Comparison of ENCODE assay signal across 23 mouse cellular contexts in the genomic region with DNA sequence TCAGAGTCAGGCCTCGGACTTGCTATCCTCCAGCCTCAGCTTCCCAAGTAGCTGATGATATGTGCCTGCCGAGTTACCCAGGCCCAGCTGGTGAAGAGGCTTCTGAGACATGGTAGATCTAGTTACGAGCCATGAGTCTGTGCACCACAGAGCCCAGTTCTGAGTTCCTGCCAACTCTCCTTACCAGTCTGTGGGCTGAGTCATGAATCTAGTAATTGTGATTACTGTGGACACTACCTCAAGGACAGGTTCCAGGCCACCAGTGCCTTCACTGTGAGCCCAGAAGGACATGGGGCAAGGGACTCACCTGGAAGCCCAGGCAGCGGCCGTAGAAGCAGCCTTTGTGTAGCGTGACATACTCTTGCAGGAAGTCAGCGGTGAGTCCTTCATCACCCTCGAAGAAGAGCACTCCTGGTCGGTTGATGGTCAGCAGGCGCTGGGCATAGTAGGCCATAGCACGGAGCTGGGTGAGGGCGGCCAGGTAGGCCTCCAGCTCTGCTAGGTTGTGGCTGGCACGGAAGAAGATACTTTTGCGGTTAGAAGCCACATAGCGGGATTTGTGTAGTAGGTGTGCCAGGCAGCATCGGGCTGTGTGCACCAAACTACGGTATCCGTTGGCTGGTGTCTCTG. TPM values are rescaled to one million over a fixed set of nuclear protein-coding genes. Genes with fewer than 3 reads are reported as not detected.
DNase-seq lines count a peak whose midpoint lies in the region; ATAC-seq lines count a peak whose summit lies in the region.
"Had no signal": no experiment of that assay in that cellular context is flagged by ENCODE, and none has a peak within 500 bp of the region (broad histone marks: within the 10 kb centered on the region; RNA-seq: fewer than 3 reads in every experiment).

No protein-coding gene starts in this region.

- H3K4me3 ChIP-seq in kidney, embryonic 16.5 days (ENCODE audit: low read length): no peak overlapping the region
- no peak overlapping the region for H3K4me3 ChIP-seq in hindbrain, embryonic 10.5 days
- H3K4me3 ChIP-seq in hindbrain, embryonic 14.5 days (replicated peaks; ENCODE audit: low read length): no peak overlapping the region
- H3K4me3 ChIP-seq: embryonic facial prominence, embryonic 13.5 days; forebrain, embryonic 10.5 days; limb, embryonic 15.5 days; midbrain, embryonic 15.5 days had no signal

- ATAC-seq in kidney, embryonic 16.5 days (ENCODE audit: low FRiP score, low TSS enrichment): no peak
- ATAC-seq in hindbrain, embryonic 14.5 days (ENCODE audit: low FRiP score): no peak
- ATAC-seq: midbrain, embryonic 15.5 days had no signal

- no peak overlapping the region for H3K4me2 ChIP-seq in kidney, embryonic 16.5 days (replicated peaks; ENCODE audit: low read depth, low read length)
- no peak overlapping the region for H3K4me2 ChIP-seq in hindbrain, embryonic 14.5 days (replicated peaks)
- H3K4me2 ChIP-seq: embryonic facial prominence, embryonic 13.5 days; limb, embryonic 15.5 days; lung, embryonic 14.5 days; midbrain, embryonic 15.5 days had no signal

- no peaks in the 10 kb centered on the region for H3K9me3 ChIP-seq in kidney, embryonic 16.5 days (ENCODE audit: low read length)
- no peaks in the 10 kb centered on the region for H3K9me3 ChIP-seq in hindbrain, embryonic 10.5 days
- H3K9me3 ChIP-seq in hindbrain, embryonic 14.5 days (ENCODE audit: control insufficient read depth, low read length): no peaks in the 10 kb centered on the region
- H3K9me3 ChIP-seq: embryonic facial prominence, embryonic 13.5 days; forebrain, embryonic 10.5 days; limb, embryonic 15.5 days; midbrain, embryonic 15.5 days had no signal

- 93% methylated on average over 18 of the region's 18 CpGs for WGBS in kidney, embryonic 16.5 days
- 94% methylated on average over 18 of the region's 18 CpGs for WGBS in hindbrain, embryonic 10.5 days
- WGBS in hindbrain, embryonic 14.5 days: 95% methylated on average over 18 of the region's 18 CpGs

- peaks cover 10% of the 10 kb centered on the region; the same call in 1 of the 2 replicates for H3K4me1 ChIP-seq in kidney, embryonic 16.5 days (ENCODE audit: insufficient read depth, low read length)
- peaks cover 20% of the 10 kb centered on the region for H3K4me1 ChIP-seq in hindbrain, embryonic 10.5 days (replicated peaks)
- H3K4me1 ChIP-seq in hindbrain, embryonic 14.5 days (replicated peaks; ENCODE audit: control insufficient read depth, insufficient read depth, low read length): peaks cover 13% of the 10 kb centered on the region

- DNase-seq in cerebellum, adult 8-10 months: peak; percentile 17
- no peak for DNase-seq in cerebellum, adult 18-20 months
- DNase-seq in kidney, adult 9 months: peak; percentile 16
- DNase-seq in NIH3T3 (ENCODE audit: low read depth): peak; percentile 68
- DNase-seq in adrenal gland, postnatal 36 days: peak; percentile 73 to 76
- no peak for DNase-seq in hindbrain, embryonic 10.5 days (ENCODE audit: low spot score)
- DNase-seq in hindbrain, embryonic 14.5 days (ENCODE audit: low spot score): no peak
- DNase-seq: heart, postnatal 36 days; layer of hippocampus, adult 9-11 months; lung, embryonic 14.5 days; thymus, postnatal 4 days had no signal

- H3K27me3 ChIP-seq in kidney, embryonic 16.5 days (ENCODE audit: insufficient read depth, low read length): no peaks in the 10 kb centered on the region
- peaks cover 5% of the 10 kb centered on the region for H3K27me3 ChIP-seq in hindbrain, embryonic 10.5 days (ENCODE audit: insufficient read depth, poor library complexity, severe bottlenecking)
- H3K27me3 ChIP-seq in hindbrain, embryonic 14.5 days (ENCODE audit: control insufficient read depth, insufficient read depth, low read length): no peaks in the 10 kb centered on the region
- H3K27me3 ChIP-seq: embryonic facial prominence, embryonic 13.5 days; limb, embryonic 15.5 days; midbrain, embryonic 15.5 days had no signal

- peaks cover 20% of the 10 kb centered on the region for H3K36me3 ChIP-seq in kidney, embryonic 16.5 days (ENCODE audit: insufficient read depth, low read length)
- peaks cover 57% of the 10 kb centered on the region for H3K36me3 ChIP-seq in hindbrain, embryonic 10.5 days
- peaks cover 54% of the 10 kb centered on the region for H3K36me3 ChIP-seq in hindbrain, embryonic 14.5 days (replicated peaks; ENCODE audit: control insufficient read depth, insufficient read depth)

- no peak overlapping the region for H3K9ac ChIP-seq in kidney, embryonic 16.5 days (replicated peaks; ENCODE audit: low read length)
- H3K9ac ChIP-seq in hindbrain, embryonic 14.5 days: no peak overlapping the region
- H3K9ac ChIP-seq: embryonic facial prominence, embryonic 13.5 days; limb, embryonic 15.5 days; lung, embryonic 14.5 days; midbrain, embryonic 15.5 days had no signal

- H3K27ac ChIP-seq in kidney, embryonic 16.5 days (ENCODE audit: low read length): no peak overlapping the region
- H3K27ac ChIP-seq in hindbrain, embryonic 10.5 days: no peak overlapping the region
- no peak overlapping the region for H3K27ac ChIP-seq in hindbrain, embryonic 14.5 days
- H3K27ac ChIP-seq: embryonic facial prominence, embryonic 13.5 days; forebrain, embryonic 10.5 days; kidney, postnatal 0 days; limb, embryonic 15.5 days; midbrain, embryonic 15.5 days had no signal

RNA-seq across cellular contexts. Expression of gene Lipe, which starts 10.6 kb away (rescaled TPM):
- 11.2 and 11.9 TPM in 2 replicates for polyA plus RNA-seq in kidney, embryonic 16.5 days (2015; fragmentation: Nextera tagmentation; extraction: Ambion mirVana)
- total RNA-seq in adrenal gland, postnatal 36 days (2021): 100 to 1,000 TPM; 342 to 355 TPM
- 6.0 and 8.6 TPM in 2 replicates for polyA plus RNA-seq in hindbrain, embryonic 10.5 days (2016; fragmentation: Nextera tagmentation; extraction: Ambion mirVana)
- polyA plus RNA-seq in hindbrain, embryonic 14.5 days (2014; fragmentation: Nextera tagmentation; extraction: Ambion mirVana): 4.6 and 5.7 TPM in 2 replicates

RNA-seq across cellular contexts. Expression of gene Cnfn, which starts 18.4 kb away (rescaled TPM):
- 1.4 TPM in 1 of 2 replicates, not detected in the other for polyA plus RNA-seq in kidney, embryonic 16.5 days (2015; fragmentation: Nextera tagmentation; extraction: Ambion mirVana)
- total RNA-seq in adrenal gland, postnatal 36 days (2021): not detected
- polyA plus RNA-seq in hindbrain, embryonic 10.5 days (2016; fragmentation: Nextera tagmentation; extraction: Ambion mirVana): not detected in 2 replicates
- not detected in 2 replicates for polyA plus RNA-seq in hindbrain, embryonic 14.5 days (2014; fragmentation: Nextera tagmentation; extraction: Ambion mirVana)
- total RNA-seq: ES-E14; heart, adult 18-20 months; heart, postnatal 36 days; left cerebral cortex, postnatal 10 days had no signal
- polyA plus RNA-seq: forebrain, embryonic 10.5 days; frontal cortex, adult 2 months; intestine, embryonic 14.5 days; kidney, postnatal 0 days; lung, embryonic 14.5 days; midbrain, embryonic 15.5 days had no signal

RNA-seq across cellular contexts. Expression of gene Cxcl17, which starts 24.8 kb away (rescaled TPM):
- polyA plus RNA-seq in kidney, embryonic 16.5 days (2015; fragmentation: Nextera tagmentation; extraction: Ambion mirVana): 0.65 and 1.0 TPM in 2 replicates
- total RNA-seq in adrenal gland, postnatal 36 days (2021): not detected
- 0.45 and 0.63 TPM in 2 replicates for polyA plus RNA-seq in hindbrain, embryonic 10.5 days (2016; fragmentation: Nextera tagmentation; extraction: Ambion mirVana)
- 0.67 and 0.80 TPM in 2 replicates for polyA plus RNA-seq in hindbrain, embryonic 14.5 days (2014; fragmentation: Nextera tagmentation; extraction: Ambion mirVana)
- total RNA-seq: heart, postnatal 36 days; left cerebral cortex, postnatal 10 days had no signal
- polyA plus RNA-seq: embryonic facial prominence, embryonic 13.5 days; frontal cortex, adult 2 months; intestine, embryonic 14.5 days; lung, embryonic 14.5 days; testis, adult 2 months had no signal

Comparison
In these comparisons a context has a peak if more than half of its experiments do, and no peak if none do; other contexts are left out.
1. DNase-seq: peak in cerebellum, adult 8-10 months (single experiment), kidney, adult 9 months (single experiment), NIH3T3 (single experiment) and adrenal gland, postnatal 36 days (2 of 2); none in cerebellum, adult 18-20 months (0 of 2), hindbrain, embryonic 10.5 days (single experiment) and hindbrain, embryonic 14.5 days (single experiment).